Mouse (Mus musculus): ENCODE results near the gene Bex4.

DNA sequence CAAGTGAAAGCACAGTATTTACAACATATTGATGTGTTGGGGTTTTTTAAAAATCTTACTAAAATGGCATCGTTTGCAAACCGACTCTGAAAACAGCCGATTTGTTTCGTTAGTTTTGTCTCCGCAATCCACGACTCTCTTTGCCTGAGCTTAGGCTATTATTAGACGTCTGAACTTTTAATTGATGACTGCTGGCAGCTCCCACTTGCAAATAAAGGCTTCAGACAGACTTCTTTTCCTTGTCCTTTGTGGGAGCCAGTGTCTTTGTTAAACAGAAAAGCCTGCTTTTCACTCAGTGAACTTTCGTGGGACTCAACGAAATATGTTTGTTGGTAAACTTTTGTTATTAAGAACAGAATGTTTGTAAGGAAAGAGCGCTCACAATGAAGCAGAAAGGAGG, 34.0 kb downstream of the Bex4 start:
- TF ChIP-seq POLR2A (IDR thresholded peaks at IDR 0.05; ENCODE audit: borderline replicate concordance, extremely low read depth, low read depth, low read length) (no peak), CTCF (IDR thresholded peaks at IDR 0.05; ENCODE audit: insufficient read depth, low read length) (no peak)
